Mouse (Mus musculus): ENCODE results near the gene Spg21.

GRCm38 (mm10) chr9:65411326-65411725 is 49.4 kb upstream of the Spg21 start:
- TF ChIP-seq CTCF (IDR thresholded peaks at IDR 0.05; ENCODE audit: borderline replicate concordance, extremely low read depth, insufficient read depth, insufficient read length) (no peak), POLR2A (IDR thresholded peaks at IDR 0.05; ENCODE audit: borderline replicate concordance, extremely low read depth, insufficient read depth, insufficient read length, poor library complexity, severe bottlenecking) (no peak)

All from brain, embryonic 14.5 days (tissue).